Mouse (Mus musculus): ENCODE results near the gene Sez6l.

The Sez6l gene

GRCm38 (mm10) chr5:112584155-112584769, 7.3 kb upstream of the Sez6l start:
- DNase-seq (ENCODE audit: low spot score in 2 of 2) = no peak

DNA sequence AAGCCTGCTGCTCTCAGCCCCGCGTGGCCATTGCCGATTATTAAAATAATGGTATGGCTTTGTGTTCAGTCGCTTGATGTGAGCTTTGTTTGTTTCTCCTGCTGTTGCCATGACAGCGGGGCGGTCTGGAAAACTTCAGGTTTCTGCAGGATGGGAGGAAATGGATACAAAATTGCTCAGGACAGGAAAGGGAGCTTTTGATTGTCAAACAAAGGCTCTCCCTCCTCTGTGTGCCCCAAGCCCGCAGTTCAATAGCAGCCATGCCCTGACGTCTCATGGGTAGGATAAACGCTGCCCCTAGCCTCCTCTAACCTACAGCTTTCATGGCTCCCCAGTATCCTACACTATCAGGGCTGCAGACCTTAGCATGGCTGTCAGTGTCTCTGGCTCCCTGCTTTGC, 6.3 kb upstream of the Sez6l start:
- DNase-seq (ENCODE audit: low spot score in 2 of 2) = no peak

- no peak for DNase-seq (ENCODE audit: low spot score in 2 of 2)
Measured at GRCm38 (mm10) chr5:112577750-112578149, 765 bp upstream of the Sez6l start.

DNA sequence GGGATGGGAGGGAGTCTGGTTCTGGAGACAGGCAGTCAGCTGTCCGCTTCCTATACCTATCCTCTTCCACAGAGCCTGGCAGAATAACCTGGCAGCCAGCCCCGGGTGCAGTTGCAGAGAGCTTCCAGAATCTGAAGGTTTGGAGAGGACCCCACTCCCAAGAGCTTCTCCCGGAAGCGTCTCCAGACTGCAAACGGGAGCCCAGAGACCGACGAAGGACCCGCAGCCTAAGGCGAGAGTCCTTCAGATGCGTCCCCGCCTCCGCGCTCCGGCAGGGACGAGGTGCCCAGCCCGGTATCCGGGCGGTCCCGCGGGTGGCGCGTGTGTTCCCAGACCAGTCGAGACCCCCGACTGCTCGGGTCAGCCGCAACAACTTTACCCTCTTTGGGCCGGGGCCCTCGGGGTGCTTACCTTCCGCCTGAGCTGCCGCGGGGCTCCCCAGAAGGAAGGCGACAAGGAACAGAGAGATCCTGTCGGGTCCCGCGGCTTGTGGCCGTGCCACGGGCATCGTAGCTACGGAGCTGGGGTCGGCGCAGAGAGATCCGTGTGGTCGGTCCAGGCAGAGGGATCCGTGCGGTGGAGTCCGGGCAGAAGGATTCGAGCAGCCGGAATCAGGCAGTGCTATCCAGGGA, 508 bp downstream of the Sez6l start:
- no peak for DNase-seq (ENCODE audit: low spot score in 2 of 2)

DNA sequence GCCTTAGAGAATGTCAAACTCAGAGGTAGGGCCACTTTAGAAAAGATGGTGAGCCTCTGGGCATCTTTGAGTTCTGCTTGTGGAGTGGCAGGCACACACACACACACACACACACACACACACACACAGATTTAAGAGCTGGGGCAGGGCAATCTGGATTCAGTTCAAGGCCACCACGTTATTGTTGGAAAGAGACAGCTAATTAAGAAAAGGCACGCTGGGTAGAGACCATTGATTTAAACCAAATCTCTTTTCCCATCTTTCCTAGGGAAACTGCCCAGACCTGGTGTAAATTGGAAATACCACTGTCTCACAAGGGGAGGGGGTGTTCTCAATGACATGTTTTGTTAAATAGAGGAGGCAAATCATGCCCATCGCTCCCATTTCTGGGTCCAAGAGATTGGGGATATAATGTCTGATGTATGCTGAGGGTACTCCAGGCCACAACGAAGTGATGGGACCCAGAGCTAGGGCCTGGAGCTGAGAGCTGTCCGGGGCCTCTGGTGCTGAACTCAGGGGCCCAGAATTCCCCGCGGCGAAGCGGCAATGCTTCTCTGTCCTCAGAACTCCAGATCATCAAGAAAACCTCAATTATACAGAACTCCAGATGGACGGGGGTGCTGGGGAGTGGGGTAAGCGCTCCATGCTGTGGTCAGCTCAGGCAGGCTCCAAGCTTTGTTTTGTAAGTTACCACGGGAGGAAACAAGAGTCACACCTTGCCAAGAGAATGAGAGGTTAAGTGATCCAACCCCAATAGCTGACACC, 1.7 kb downstream of the Sez6l start:
- no peak for DNase-seq (ENCODE audit: low spot score in 2 of 2)

DNA sequence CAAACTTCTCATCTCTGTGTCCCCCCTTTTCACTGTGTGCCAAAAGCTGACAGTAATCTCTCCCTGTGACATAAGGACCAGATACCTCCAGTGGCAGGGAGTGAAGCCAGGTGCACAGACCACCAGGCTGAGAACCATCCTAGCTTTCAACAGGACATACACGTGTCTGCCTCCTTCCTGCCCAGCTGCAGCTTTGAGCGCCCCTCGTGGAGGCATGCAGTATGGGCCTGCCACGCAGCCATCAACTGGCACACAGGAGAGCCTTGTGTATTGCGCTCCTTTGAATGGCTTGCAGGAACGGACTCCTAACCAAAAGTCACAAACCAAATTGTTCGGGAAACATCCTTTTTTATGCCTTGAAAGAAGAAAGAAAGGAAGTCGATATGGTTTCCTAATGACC, 3.1 kb downstream of the Sez6l start:
- peak; percentile 5 to 14 for DNase-seq (ENCODE audit: low spot score in 2 of 2)

DNA sequence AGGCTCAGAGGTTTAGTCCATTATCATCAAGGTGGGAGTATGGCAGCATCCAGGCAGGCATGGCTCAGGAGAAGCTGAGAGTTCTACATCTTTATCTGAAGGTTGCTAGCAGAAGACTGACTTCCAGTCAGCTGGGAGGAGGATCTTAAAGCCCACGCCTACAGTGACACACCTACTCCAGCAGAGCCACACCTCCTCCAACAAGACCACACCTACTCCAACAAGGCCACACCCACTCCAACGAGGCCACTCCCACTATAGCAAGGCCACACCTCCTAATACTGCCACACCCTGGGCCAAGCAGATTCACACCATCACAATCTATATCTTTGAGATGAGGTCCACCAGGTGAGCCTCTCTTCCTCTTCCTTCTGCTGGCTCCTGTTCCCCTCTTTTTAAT, 4.8 kb downstream of the Sez6l start:
- DNase-seq (ENCODE audit: low spot score in 2 of 2) = no peak

- DNase-seq (ENCODE audit: low spot score in 2 of 2) = no peak
Measured at GRCm38 (mm10) chr5:112565489-112565888, 11.5 kb downstream of the Sez6l start.

GRCm38 (mm10) chr5:112565083-112565482, 11.9 kb downstream of the Sez6l start:
- DNase-seq (ENCODE audit: low spot score in 2 of 2) = no peak

- no peak for DNase-seq (ENCODE audit: low spot score in 2 of 2)
Measured at GRCm38 (mm10) chr5:112560869-112561499, 16.0 kb downstream of the Sez6l start.

DNA sequence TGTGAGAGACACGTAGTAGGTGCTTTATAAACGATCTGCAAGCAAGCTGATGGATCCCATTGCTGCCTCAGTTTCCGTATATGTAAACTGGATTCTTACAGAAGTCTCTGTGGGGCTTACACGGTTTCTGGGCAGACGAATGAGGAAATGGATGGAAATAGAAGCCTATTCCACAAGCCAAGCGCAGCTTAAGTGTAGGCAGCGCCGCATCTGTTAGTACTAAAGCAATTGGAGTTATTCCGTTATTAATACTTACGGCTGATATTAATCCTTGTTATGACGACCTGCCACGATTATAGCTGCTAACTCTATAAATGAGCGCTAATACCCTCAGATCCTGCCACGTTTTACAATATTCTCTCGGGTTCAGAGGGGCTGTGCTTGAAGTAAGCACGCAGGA, 16.8 kb downstream of the Sez6l start:
- DNase-seq (ENCODE audit: low spot score in 2 of 2) = no peak

DNA sequence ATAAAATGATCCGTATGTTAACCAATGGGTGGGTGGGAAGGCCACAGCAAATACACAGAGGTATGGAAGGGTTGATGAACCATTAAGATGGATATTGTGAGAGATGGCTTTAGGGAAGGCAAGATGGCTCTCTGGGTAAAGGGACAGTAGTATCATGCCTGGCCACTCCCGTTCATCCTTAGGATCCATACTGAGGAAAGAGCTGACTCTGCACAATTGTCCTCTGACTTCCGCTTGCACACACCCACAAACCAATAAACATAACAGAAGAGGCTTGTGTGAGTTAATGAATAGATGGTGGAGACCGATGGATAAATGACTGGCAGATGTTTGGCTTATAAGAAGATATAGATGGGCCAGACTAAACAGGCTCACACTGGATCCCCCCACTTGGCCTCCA, 19.6 kb downstream of the Sez6l start:
- no peak for DNase-seq (ENCODE audit: low spot score in 2 of 2)

DNA sequence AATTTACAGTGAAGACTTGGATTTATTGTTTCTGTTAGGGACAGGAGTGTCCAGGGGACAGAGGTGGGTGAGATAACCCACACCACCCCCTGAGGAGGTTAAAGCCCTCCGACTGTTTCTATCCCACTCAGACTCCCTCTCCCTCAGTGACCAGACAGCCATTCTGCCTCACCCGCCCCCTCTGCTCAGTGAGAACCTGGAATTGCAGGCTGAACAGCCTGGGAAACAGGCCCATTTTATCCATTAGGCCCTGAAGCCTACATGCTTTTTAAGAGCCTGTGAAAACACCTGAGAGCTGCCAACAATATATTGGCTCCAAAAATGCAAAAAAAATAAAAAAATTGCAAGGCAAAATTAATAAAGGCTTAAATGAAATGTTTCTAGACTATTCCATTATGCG, 20.3 kb downstream of the Sez6l start:
- no peak for DNase-seq (ENCODE audit: low spot score in 2 of 2)

DNA sequence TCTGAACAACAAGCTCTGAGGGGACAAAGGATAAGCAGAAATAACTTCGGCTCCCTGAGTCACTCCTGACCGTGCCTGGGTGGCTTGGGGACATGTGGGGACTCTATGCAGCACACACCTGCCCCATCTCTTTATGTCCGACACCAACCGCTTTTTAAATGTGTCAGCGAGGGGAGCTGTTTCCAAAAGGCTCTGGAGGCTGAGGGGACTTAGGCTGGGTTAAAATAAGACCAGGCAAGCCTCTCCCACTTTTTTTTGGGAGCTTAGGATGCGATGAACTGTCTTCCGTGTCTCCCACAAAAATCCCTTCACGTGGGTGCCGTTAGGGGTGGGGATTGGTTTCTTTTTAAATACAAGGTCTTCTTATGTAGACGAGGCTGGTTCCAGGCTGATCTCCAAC, 22.5 kb downstream of the Sez6l start:
- DNase-seq (ENCODE audit: low spot score in 2 of 2) = no peak

- DNase-seq (ENCODE audit: low spot score in 2 of 2) = no peak
Measured at GRCm38 (mm10) chr5:112552786-112553185, 24.2 kb downstream of the Sez6l start.

DNA sequence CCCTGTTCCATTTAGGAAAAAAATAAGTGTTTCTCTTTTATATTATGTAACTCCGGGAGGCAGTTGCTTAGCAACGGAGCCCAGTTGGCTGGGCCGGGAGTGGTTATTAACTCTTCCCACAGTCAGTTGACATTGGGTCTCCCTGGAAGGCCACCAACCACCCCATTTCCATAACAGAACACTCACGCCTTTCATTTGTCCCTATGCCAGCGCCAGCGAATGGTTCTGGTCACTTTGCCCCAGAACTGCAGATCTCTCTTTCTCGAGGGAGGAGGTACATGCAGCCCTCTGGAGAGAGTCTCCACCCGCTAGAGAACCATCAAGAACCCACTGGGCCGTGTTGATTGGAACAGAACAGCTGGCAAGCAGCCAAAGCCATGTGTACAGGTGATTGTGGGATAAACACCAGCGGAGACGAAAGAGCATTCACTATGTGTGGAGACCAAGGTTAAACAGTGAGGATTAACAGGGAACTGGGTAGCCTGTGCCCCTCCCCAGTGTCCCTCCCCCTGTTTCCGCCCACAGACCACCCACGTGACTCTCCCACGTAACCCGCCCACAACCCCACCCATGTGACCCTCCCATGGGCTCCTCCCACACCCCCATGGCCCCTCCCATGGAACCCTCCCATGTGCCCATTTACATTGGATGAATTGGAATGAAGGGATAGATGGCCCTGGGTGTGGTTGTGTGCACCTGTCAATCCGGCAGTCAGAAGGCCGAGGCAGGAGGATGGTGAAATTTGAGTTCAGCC, 24.8 kb downstream of the Sez6l start:
- no peak for DNase-seq (ENCODE audit: low spot score in 2 of 2)

DNA sequence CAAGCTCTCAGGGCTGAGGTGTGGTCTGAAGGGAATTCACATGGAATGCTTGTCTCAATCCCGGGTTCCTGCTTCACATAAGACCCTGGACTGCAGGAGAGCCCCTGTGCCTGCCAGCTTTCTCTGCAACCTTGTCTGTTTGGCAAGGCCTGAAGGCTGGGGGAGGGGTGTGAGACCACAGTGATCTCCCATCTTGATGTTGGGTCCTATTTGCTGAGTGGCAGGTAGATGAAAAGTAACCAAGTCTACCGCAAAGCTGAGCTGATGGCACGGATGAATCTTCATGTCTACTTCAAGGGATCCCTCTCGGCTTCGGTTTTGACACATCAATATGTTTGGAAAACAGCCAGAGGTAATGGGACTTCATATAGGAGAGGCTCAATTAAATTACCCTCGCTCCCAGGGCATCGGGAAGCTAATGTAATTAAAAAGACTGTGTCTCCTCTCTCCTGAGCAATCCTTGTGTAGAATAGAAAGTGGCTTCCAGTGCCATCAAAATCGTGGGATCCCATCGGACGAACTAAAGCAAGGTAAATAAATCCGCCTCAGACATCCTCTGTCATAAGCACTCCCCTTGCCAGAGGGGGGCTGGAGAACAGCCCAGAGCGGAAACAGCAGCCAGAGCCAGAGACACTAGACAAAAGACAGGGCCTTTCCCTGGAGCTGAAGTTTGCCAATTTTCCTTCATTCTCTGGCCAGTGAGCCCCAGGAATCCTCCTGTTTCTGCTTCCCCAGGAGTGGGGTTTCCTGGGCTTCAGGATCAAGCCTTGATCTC, 28.0 kb downstream of the Sez6l start:
- DNase-seq (ENCODE audit: low spot score in 2 of 2) = no peak

DNA sequence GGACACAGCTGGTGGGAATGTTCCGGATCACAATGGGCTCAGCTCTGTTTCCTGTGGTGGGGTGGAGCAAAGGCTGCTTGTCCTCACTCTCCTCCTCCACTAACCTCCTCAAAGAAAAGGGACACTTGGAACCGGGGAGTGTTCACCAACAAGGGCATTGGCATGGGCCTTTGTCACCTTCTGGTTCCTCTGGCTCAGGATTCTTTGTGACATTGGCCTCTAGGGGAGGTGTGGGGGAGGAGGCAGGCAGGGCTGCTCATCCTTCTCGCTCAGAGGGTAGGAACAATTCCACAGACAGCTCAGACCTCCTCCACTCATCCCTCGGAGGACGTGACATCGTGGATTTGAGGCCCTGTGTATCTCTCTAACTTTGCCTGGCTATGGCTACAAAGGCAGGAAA, 30.2 kb downstream of the Sez6l start:
- DNase-seq (ENCODE audit: low spot score in 2 of 2) = no peak

DNA sequence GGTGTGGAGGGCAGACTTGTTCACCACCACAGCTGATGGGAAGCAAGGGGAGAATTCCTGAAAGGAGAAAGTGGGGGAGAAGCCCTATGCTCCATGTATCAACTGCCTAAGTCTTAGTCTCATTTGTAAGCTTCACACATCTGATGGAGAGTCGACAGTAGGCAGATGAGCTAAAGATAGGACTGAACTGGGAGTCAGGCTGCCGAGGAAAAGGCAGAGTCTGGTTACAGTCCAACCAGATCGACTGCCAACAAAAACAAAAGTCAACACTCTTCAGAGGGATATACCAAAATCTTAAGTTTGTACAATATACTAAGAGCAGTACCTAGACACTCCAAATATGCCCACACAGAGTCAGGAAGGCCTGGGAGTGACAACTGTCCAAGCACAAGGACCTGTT, 38.7 kb downstream of the Sez6l start:
- no peak for DNase-seq (ENCODE audit: low spot score in 2 of 2)

DNA sequence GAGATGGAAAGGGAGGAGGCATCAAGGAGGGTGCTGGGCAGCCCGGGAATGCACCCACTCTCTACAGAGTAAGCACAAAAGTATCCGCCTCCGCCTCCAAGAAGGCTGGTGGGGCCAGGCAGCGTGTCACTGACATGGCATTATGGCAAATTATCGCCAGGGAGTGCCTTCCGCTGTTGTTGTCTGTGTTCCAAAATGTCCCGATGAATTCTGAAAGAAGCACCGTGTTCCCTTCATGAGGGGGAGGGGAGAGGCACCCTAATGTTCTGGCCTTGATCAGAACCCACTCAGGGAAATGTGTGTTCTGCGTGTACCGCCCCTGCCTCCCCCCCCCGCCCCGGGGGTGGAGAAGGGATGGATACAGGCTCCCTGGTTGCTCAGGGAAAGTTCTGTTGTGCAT, 41.1 kb downstream of the Sez6l start:
- DNase-seq (ENCODE audit: low spot score in 2 of 2) = no peak

DNA sequence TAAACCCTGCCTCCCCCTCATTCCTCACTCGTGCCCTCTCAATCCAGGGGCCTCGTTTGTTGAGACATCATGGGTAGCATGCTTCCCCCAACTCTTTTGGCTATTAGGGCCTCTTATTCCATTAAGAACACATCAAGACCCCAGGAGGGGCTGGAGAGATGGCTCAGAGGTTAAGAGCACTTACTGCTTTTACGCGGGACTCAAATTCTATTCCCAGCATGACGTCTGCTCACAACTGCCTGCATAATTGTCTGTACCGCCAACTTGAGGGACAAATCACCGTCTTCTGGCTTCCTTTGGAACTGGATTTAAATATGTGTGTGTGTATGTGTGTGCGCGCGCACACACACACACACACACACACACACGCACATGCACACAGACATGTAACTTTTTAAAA, 42.8 kb downstream of the Sez6l start:
- no peak for DNase-seq (ENCODE audit: low spot score in 2 of 2)
